Mouse (Mus musculus): ENCODE measurements around the gene Wwox.

GRCm38 (mm10) chr8:114933248-114933647 lies 493.8 kb downstream of the Wwox start:
- peak; percentile 75 for TF ChIP-seq CTCF (IDR thresholded peaks at IDR 0.05; ENCODE audit: low read depth)
- no peak for TF ChIP-seq EP300 (IDR thresholded peaks at IDR 0.05; ENCODE audit: low read depth)

Data from liver, embryonic 14.5 days (tissue).